Mouse (Mus musculus): ENCODE measurements around the gene Slc16a5. TPM values are rescaled to one million over a fixed set of nuclear protein-coding genes. Genes with fewer than 3 reads are reported as not detected.

Slc16a5 gene
- total RNA-seq, 2 experiments from 2014 or later = not detected

DNA sequence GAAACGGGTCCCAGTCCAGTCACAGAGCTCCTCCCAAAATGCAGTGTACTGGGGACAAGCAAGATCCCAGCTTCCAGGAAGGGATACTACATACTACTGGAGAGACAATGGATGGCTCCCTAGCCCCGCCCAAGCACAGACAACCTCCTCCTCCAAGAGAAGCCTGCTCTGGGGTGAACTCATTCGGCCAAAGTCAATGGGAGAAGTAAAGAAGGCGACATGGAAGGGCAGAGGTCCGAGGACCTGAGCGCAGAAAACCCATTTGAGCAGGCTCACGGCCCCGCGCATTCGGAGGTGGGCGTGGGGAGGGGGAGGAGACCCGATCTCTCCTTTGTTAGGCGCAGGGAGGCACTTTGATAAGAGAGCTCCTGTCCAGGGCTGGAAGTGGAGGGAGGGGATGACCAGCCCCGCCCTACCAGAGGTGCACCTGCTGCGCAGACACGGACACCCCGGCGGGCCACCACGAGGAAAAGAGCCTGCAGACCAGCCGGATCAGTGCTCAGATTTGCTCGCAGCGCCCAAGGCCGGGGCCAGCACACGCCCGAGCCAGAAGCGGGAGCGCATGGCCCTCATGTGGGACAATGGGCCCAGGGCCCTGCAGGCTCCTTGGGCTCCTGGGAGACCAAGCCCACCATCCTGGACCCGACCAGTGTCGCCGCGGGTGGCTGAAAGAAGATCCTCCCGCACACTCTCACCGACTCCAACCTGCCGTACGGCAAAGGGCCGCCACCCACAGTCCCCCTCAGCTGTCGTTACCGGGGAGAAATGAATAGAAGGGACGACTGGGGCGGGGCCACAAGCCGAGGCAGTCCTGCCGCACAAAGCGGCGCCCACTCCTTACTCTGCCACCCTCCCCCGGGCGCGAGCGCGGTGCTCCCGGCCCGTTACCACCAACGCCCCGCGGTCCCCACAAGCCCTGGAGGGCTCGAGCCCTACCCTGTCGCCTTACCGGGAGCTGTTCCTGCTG lies 51.3 kb downstream of the Slc16a5 start:
- peak in 1 of 2 experiments; percentile 50 for DNase-seq (ENCODE audit: low spot score in 2 of 2)

DNA sequence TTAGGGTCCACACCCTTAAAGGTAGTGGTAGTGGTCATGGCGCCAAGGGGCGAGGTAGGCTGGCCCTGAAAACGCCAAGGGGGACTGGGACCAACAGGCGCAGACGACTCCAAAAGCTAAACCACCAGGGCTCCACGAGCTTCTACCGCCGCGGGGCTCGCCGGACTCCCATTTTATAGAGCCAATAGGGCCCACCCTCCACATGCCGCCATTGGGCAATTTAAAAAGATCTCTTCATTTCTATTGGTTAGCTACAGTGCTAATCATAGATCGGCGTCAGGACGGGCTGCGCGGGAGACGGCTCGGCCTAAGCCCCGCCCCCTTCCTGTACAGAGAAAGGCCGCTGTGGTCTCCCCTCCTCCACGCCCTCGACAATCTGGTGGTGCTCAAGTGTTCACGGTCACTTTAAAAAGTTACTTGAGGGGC lies 52.0 kb downstream of the Slc16a5 start, which contains the start of gene Jpt1:
Gene Jpt1, minus strand, starts transcription at position 150 of the 426 bp plus-strand sequence.
- DNase-seq (ENCODE audit: low spot score in 2 of 2) = peak; percentile 96 to 99

DNA sequence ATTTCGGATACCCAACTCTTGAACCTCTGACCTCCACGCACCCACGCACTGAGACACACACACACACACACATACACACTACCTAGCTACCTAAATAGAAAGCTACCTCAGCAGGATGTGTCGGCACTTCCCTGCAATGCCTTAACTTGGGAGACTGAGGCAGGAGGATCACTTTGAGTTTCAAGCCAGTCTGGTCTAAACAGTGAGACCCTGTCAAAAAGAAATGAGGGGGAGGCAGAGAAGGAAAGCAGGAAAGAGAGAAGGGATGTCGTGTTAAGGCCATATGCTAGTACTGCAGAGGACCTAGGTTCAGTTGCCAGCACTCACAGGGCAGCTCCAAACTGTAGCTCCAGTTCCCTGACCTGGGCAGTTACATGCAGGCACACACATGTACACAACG lies 52.7 kb downstream of the Slc16a5 start:
- no peak for DNase-seq (ENCODE audit: low spot score in 2 of 2)

DNA sequence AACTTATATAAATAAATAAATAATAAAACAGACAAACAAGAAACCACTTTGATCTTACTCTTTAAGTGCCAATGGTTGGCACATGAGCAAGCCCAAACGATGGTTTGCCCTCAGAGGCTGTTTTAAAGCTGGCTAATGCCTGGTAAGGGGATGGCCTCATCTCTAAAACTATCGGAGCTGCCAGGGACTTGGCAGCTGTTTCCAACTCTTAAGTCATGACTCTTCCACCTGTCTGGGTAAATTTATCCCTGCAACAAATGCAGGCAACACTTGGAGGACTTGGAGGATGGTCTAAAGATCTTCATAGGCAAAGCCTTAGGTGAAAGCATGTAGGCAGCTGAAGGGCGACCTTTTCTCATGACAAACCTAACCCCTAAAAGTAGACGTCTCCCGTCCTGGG lies 54.7 kb downstream of the Slc16a5 start:
- DNase-seq (ENCODE audit: low spot score in 2 of 2) = no peak

DNA sequence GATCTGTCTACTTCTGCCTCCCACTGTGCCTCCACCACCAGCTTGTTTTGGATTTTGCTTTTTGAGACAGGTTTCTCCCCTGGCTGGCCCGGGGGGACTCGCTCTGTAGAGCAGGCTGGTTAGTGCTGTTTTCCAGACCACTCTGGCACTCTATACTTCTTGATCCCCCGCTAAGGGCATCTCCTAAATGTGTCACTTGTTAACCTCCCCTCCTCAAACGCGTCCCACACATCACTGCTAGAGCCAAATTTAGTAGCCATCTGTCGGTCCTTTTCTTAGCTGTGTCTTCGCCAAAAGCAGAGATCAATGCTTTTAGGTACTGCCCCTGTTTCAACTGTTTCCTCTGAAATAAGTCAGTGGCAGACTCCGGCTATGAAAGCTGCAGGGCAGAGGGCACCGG lies 56.4 kb downstream of the Slc16a5 start:
- no peak for DNase-seq (ENCODE audit: low spot score in 2 of 2)

DNA sequence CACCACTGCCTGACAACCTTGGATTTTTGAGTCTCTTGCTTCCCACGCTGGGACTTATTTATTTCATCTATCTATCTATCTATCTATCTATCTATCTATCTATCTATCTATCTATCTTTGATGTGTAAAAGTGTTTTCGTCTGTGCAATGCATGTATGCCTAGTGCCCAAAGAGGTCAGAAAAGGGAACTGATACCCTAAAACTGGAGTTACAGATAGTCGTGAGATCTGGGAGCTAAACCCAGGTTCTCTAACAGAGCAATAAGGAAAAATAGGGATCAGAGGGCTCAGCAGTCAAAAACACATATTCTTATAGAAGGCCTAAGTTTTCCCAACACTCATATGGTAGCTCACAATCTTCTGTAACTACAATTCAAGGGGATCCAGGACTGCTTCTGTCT lies 57.3 kb downstream of the Slc16a5 start:
- DNase-seq (ENCODE audit: low spot score in 2 of 2) = no peak

DNA sequence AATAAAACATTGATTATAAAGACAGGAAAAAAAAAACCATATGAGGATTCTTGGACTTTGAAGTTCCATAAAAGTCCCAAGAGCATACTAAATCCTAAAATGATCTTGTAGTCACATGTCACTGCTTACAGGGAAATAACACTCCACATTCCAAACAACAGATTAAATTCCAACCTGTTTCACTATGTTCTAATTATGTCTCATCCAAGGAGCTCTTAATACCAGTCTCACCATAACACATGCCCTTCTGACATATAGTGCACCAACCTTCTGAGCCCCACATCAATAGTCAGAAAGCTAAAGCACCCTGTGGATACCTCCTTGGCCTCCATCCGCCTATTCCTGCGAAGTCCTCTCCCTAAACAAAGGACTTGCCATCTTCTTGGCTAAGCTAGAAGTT lies 57.9 kb downstream of the Slc16a5 start:
- DNase-seq (ENCODE audit: low spot score in 2 of 2) = no peak

DNA sequence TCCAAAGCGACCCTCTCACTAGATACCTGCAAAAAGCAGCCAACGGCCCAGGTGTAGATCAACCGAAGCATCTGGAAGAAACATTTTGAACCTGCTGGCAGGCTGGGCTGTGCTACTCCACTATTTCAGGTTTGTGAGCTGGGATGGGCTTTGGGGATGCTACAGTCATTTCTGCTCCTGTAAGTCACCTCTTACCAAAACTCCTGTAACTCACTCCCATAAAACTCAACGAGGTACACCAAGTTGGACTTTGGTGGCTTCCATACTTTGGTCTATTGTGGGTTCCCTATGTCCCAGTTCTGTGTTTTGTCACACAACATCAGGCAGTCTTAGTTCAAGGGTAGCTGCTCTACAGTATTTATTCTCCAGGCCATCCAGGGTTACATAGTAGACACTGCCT lies 58.8 kb downstream of the Slc16a5 start:
- no peak for DNase-seq (ENCODE audit: low spot score in 2 of 2)

DNA sequence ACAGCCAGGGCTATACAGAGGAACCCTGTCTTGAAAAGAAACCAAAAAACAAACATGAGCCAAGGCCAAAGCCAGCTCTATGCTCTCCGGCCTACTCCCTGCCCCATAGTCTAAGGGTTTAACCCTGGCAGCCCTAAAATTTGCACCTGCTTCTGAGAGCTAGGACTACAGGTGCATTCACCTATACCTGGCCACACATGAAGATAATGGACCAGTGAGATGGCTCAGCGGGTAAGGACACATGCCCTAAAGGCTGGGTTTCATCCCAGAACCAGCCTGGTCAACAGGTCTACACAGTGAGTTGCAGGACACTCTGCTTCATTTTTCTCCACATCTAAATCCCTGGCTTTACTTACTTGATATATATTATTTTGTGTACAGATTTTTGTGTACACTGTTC lies 60.0 kb downstream of the Slc16a5 start:
- no peak for DNase-seq (ENCODE audit: low spot score in 2 of 2)

DNA sequence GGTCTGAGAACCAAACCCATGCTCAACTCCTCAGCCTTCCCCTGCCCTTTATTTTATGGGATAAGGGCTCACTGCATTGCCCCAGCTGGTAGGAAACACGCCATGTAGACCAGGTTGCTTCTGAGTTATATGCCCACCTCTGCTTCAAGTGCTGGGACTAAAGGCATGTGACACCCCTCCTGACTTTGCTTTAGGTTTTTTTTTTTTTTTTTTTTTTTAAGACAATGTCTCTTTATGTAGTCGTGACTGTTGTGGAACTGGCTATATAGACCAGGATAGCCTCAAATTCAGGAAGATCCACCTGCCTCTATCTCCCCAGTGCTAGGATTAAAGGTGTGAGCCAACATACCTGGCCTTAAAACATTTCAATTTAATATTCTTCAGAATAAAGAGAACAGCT lies 60.4 kb downstream of the Slc16a5 start:
- no peak for DNase-seq (ENCODE audit: low spot score in 2 of 2)

Small RNA genes within 50 kb of the gene (microRNA-seq; reads per million reads assigned to microRNA genes)
- 0 reads per million in 2 experiments for gene Mir3968 (ENCODE audit: borderline number of aligned reads in 2 of 2)

Other genes starting within 250 kb of the Slc16a5 start
- gene Grin2c, start 195.2 kb upstream of the Slc16a5 start, total RNA-seq (2021) = 10 to 100 TPM in 1 of 2 experiments, 1 to 10 TPM in 1; 2.2 to 10.6 TPM
- 1,000 to 10,000 TPM; 1,063 to 1,343 TPM for gene Fdxr, start 185.4 kb upstream of the Slc16a5 start, total RNA-seq (2021)
- gene Fads6, start 164.8 kb upstream of the Slc16a5 start, total RNA-seq (2021) = 10 to 100 TPM; 43.9 to 59.6 TPM
- not detected for gene Otop2, start 155.3 kb upstream of the Slc16a5 start, total RNA-seq (2021)
- under 1 TPM; 0.36 to 0.74 TPM for gene Ush1g, start 140.4 kb upstream of the Slc16a5 start, total RNA-seq (2021)
- not detected for gene Otop3, start 127.7 kb upstream of the Slc16a5 start, total RNA-seq (2021)
- 10 to 100 TPM; 31.4 to 65.8 TPM for gene Hid1, start 94.7 kb upstream of the Slc16a5 start, total RNA-seq (2021)
- 100 to 1,000 TPM; 159 to 181 TPM for gene Cdr2l, start 80.6 kb upstream of the Slc16a5 start, total RNA-seq (2021)
- gene Mrpl58, start 58.7 kb upstream of the Slc16a5 start, total RNA-seq (2021) = 100 to 1,000 TPM; 133 to 137 TPM
- 100 to 1,000 TPM; 595 to 747 TPM for gene Atp5h, start 42.5 kb upstream of the Slc16a5 start, total RNA-seq (2021)
- gene Kctd2, start 42.3 kb upstream of the Slc16a5 start, total RNA-seq (2021) = 10 to 100 TPM; 44.1 to 71.4 TPM
- gene Trim80, start 21.9 kb upstream of the Slc16a5 start, total RNA-seq (2021) = under 1 TPM; 0.20 to 0.61 TPM
- gene Armc7, start 13.2 kb downstream of the Slc16a5 start, total RNA-seq (2021) = 10 to 100 TPM in 1 of 2 experiments, 1 to 10 TPM in 1; 7.9 to 11.1 TPM
- gene Nt5c, start 29.4 kb downstream of the Slc16a5 start, total RNA-seq (2021) = 100 to 1,000 TPM in 1 of 2 experiments, 10 to 100 TPM in 1; 68.7 to 154 TPM
- 10 to 100 TPM; 81.3 to 86.5 TPM for gene Jpt1, start 51.9 kb downstream of the Slc16a5 start, total RNA-seq (2021)
- gene Sumo2, start 73.8 kb downstream of the Slc16a5 start, total RNA-seq (2021) = 100 to 1,000 TPM; 219 to 240 TPM
- 10 to 100 TPM; 33.2 to 43.0 TPM for gene Nup85, start 102.0 kb downstream of the Slc16a5 start, total RNA-seq (2021)
- 100 to 1,000 TPM; 105 to 107 TPM for gene Mrps7, start 141.5 kb downstream of the Slc16a5 start, total RNA-seq (2021)
- 10 to 100 TPM; 25.6 to 27.0 TPM for gene Gga3, start 141.6 kb downstream of the Slc16a5 start, total RNA-seq (2021)
- 100 to 1,000 TPM in 1 of 2 experiments, 10 to 100 TPM in 1; 85.4 to 145 TPM for gene Mif4gd, start 150.5 kb downstream of the Slc16a5 start, total RNA-seq (2021)
- 100 to 1,000 TPM; 108 to 204 TPM for gene Slc25a19, start 165.8 kb downstream of the Slc16a5 start, total RNA-seq (2021)
- 100 to 1,000 TPM in 1 of 2 experiments, 10 to 100 TPM in 1; 97.2 to 132 TPM for gene Grb2, start 246.1 kb downstream of the Slc16a5 start, total RNA-seq (2021)